Mouse (Mus musculus): ENCODE data around the gene Akt2. TPM values are rescaled to one million over a fixed set of nuclear protein-coding genes. Genes with fewer than 3 reads are reported as not detected.
"Not testable (repeated sequence)": the region's sequence is repeated elsewhere in the genome, so short reads cannot be mapped to it uniquely, and the experiment has no call there.

Gene Akt2
- polyA plus RNA-seq, 1 experiment from 2014 or later: 94.8 TPM

DNA sequence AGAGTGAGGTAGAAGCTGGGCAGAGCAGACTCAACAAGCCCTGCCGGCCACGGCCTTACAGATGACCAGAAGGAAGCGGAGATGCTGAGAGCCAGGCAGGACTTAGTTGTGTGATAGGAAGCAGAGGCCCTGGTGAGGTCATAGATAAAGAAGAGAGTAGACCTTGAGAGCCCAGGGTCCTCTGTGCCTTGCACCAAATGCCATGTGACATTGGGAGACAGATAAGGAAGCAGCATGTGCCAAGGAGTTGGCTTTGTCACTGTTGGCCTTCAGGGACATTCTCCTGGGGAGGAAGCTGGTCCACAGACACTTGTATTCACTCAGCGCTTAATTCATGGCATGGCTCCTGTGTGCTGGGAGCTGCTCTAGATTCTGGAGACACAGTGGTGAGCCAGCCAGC lies 17.9 kb downstream of the Akt2 start:
- Histone ChIP-seq H3K36me3 (peaks cover 25% of the 10 kb centered on the region), H3K27me3 (ENCODE audit: insufficient read depth, poor library complexity, severe bottlenecking) (no peaks in the 10 kb centered on the region), H3K9me3 (no peaks in the 10 kb centered on the region), H3K27ac (peak overlapping the region; percentile 62; the same call in 1 of the 2 replicates), H3K4me1 (peaks cover 63% of the 10 kb centered on the region), H3K4me3 (no peak overlapping the region)
- 31% methylated on average over 4 of the region's 4 CpGs for WGBS
- no peak for DNase-seq (ENCODE audit: low spot score)

DNA sequence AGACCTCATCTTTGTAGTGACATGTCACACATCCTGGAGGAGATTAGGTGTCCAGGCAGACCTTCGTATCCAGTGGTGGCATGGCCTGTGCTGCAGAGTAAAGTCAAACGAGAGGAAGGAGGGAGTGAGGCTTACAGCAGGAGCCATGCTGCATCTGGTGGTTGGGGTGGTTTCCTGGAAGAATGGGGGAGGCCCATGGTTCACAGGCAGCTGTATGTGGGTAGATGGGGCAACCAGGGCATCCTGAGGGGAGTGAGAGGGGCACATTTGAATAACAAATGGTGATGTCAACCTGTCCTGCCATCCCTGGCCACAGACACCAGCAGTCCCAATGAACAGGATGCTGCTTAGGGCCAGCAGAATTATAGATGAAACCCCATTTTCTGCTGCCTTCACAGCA lies 18.3 kb downstream of the Akt2 start:
- DNase-seq (ENCODE audit: low spot score): no peak
- peaks cover 59% of the 10 kb centered on the region for H3K4me1 ChIP-seq

DNA sequence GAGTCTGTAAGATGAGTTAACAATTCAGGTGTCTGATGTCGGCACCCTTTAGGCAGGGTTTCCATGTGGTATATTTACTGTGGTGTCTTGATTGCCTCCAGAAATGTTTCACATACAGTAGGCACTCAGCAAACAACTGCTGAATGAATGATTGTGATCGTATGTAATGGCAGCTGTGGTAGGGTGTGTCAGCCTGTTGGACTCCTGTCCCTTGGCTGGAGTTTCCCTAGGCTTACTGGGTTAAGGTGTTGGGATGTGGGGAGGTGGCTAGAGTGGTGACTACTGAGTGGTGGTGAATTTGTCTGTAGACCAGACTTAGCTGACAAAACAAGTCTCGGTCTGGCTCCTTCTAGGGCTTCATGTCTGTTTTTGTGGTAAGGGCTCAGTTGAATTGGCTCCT lies 19.0 kb downstream of the Akt2 start:
- peaks cover 27% of the 10 kb centered on the region for H3K36me3 ChIP-seq
- no peak for DNase-seq (ENCODE audit: low spot score)
- no peak overlapping the region for H3K4me3 ChIP-seq
- peaks cover 52% of the 10 kb centered on the region for H3K4me1 ChIP-seq
- H3K9me3 ChIP-seq: no peaks in the 10 kb centered on the region
- WGBS: 88% methylated on average over 3 of the region's 3 CpGs
- H3K27me3 ChIP-seq (ENCODE audit: insufficient read depth, poor library complexity, severe bottlenecking): no peaks in the 10 kb centered on the region
- H3K27ac ChIP-seq: no peak overlapping the region

More for the DNA sequence above, 18.3 kb downstream of the Akt2 start:
- 44% methylated on average over 2 of the region's 2 CpGs for WGBS
- Histone ChIP-seq H3K27me3 (ENCODE audit: insufficient read depth, poor library complexity, severe bottlenecking) (no peaks in the 10 kb centered on the region), H3K36me3 (peaks cover 27% of the 10 kb centered on the region), H3K27ac (peak overlapping the region; percentile 62; the same call in 1 of the 2 replicates), H3K4me3 (no peak overlapping the region), H3K9me3 (no peaks in the 10 kb centered on the region)

DNA sequence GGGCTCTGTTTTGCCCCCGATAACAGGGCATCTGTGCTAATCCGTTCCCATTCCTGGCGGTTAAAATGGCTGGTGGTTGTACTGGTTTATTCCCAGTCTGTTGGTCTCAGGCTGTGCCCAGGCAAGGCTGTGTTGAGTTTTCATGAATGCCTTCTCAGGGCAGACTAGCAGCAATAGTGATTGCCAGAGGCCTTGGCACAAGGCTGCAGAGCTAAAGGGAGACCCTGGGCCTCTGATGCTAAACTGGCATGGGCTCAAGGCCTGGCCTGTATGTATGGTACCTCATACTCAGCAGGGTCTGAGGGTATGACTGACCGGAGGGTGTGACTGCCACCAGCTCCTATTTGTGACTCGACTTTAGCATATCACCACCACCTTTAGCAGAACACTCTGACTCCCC lies 19.5 kb downstream of the Akt2 start:
- Histone ChIP-seq H3K9me3 (no peaks in the 10 kb centered on the region), H3K4me3 (no peak overlapping the region), H3K36me3 (peaks cover 30% of the 10 kb centered on the region), H3K27me3 (ENCODE audit: insufficient read depth, poor library complexity, severe bottlenecking) (no peaks in the 10 kb centered on the region), H3K27ac (no peak overlapping the region), H3K4me1 (peaks cover 47% of the 10 kb centered on the region)
- DNase-seq (ENCODE audit: low spot score): no peak
- WGBS: 93% methylated on average over 5 of the region's 5 CpGs

DNA sequence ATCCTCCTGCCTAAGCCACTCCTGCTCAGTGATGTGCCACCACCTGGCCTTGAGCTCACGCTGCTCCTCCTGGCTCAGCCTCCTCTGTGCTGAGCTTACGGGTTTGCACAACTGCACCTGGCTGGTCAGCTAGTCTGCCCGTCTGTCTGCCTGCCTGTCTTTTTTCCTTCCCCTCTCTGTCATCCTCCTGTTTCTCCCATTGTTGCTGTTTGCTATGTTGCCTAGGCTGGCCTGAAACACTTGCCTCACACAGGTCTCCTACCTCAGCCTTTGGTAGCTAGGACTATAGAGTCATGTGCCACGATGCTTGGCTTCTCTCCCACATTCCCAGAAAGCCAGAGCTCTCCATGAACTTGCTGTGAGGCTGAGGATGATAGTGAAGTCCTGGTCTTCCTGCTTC lies 21.6 kb downstream of the Akt2 start:
- no peaks in the 10 kb centered on the region for H3K27me3 ChIP-seq (ENCODE audit: insufficient read depth, poor library complexity, severe bottlenecking)
- H3K9me3 ChIP-seq: no peaks in the 10 kb centered on the region
- peaks cover 27% of the 10 kb centered on the region for H3K4me1 ChIP-seq
- 76% methylated on average over 4 of the region's 4 CpGs for WGBS
- DNase-seq (ENCODE audit: low spot score): no peak
- H3K36me3 ChIP-seq: peaks cover 50% of the 10 kb centered on the region
- no peak overlapping the region for H3K27ac ChIP-seq
- no peak overlapping the region for H3K4me3 ChIP-seq

DNA sequence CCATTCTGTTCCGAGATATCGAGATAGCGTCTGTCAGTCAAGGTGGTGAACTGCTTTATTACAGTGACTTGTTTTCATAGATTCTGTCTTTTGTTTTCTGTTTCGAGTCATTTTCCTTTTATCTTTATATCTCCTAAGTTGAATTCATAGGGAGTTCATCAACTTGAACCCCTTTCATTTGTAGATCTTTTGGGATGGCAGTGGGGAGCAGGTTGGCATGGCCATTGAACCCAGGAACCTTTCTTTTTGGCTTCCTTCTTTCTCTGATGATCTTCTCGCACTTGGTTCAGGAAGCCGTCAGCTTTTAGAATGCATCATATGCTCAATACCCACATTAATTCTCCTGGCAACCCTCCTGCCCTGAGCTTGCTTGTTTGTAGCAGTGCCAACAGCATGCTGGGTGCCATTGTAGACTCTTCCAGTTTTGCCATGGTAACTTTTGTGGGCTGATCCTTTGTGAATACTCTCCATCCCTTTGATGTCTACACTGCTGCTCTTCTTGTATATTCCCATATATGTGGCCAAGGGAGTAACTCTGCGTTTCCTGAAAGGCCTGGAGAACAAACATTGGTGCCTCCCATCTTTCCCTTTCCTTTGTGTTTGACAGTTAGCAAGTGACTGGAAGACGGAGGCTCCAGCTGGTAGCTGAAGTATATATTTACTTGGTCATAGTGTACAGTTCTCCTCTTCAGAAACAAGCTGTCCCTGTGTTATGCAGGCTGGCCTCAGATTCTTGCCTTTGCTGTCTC lies 22.6 kb downstream of the Akt2 start:
- H3K4me1 ChIP-seq: peaks cover 17% of the 10 kb centered on the region
- H3K27ac ChIP-seq: no peak overlapping the region
- 84% methylated on average over 8 of the region's 8 CpGs for WGBS
- H3K36me3 ChIP-seq: peaks cover 59% of the 10 kb centered on the region
- H3K27me3 ChIP-seq (ENCODE audit: insufficient read depth, poor library complexity, severe bottlenecking): no peaks in the 10 kb centered on the region
- no peak overlapping the region for H3K4me3 ChIP-seq
- no peak for DNase-seq (ENCODE audit: low spot score)
- no peaks in the 10 kb centered on the region for H3K9me3 ChIP-seq

DNA sequence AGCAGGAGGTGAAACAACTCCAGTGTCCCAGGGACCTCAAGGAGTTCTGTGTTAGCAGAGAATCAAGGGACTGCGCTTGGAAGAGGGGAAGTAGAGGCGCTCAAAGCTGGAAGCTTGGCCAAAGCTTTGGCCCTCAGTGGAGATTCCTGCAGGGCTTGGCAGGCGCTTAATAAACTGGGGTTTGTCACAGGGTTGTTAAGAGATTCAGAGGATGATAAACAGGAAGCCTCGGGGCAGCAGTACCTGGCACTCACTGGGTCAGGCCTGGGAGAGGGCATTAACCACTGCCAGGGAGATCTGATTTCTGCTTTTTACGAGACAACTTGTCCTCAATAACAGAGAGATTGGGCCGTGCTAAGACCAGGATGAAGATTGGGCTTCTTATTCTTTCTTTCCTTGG lies 29.7 kb downstream of the Akt2 start:
- 82% methylated on average over 6 of the region's 6 CpGs for WGBS

DNA sequence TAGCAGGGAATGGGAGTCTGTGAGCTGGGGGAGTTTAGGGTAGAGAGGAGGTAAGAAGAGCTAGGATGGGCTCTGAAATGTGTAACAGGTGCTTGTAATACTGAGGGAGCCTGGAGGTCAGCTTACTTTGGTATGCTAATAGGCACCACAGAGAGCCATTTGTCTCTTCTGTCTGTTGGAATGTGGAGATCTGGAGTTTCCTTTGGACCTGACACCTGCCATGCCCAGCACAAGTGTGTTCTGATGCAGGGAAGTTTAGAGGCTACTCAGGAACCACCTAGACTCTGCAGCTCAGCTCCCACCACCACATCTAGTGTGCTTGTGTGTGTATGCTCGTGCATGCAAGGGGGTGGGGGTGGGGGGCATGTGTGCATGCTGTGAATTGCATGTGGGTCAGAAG lies 30.9 kb downstream of the Akt2 start:
- Histone ChIP-seq H3K36me3 (peaks cover 97% of the 10 kb centered on the region), H3K4me1 (no peaks in the 10 kb centered on the region), H3K9me3 (no peaks in the 10 kb centered on the region), H3K27ac (no peak overlapping the region), H3K4me3 (no peak overlapping the region), H3K27me3 (ENCODE audit: insufficient read depth, poor library complexity, severe bottlenecking) (no peaks in the 10 kb centered on the region)
- 90% methylated on average over 1 of the region's 1 CpGs for WGBS
- no peak for DNase-seq (ENCODE audit: low spot score)

More for the DNA sequence above, 29.7 kb downstream of the Akt2 start:
- Histone ChIP-seq H3K36me3 (peaks cover 97% of the 10 kb centered on the region), H3K27me3 (ENCODE audit: insufficient read depth, poor library complexity, severe bottlenecking) (no peaks in the 10 kb centered on the region), H3K4me3 (no peak overlapping the region), H3K27ac (no peak overlapping the region), H3K4me1 (no peaks in the 10 kb centered on the region), H3K9me3 (no peaks in the 10 kb centered on the region)
- DNase-seq (ENCODE audit: low spot score): no peak

DNA sequence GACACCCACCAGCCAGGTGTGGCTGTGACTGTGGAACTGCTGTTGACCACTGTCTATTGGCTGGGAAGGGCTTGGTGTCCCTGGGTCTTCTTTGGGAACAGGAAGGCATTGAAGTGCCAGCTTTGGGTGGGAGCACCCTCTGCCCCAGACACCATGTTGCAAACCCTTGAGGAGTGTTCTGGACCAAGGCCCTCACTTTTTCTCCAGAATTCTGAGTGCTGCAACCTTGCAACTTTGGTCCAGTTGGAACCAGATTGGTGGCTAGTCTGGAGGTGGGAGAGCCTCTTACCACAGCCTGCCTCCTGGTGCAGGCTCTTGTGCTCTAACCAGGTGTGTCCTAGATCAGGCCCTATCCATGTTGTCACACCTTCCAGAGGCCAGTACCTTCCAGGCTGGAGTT lies 33.6 kb downstream of the Akt2 start:
- peaks cover 97% of the 10 kb centered on the region for H3K36me3 ChIP-seq
- no peak overlapping the region for H3K27ac ChIP-seq
- H3K9me3 ChIP-seq: no peaks in the 10 kb centered on the region
- DNase-seq (ENCODE audit: low spot score): no peak
- no peaks in the 10 kb centered on the region for H3K27me3 ChIP-seq (ENCODE audit: insufficient read depth, poor library complexity, severe bottlenecking)
- no peak overlapping the region for H3K4me3 ChIP-seq
- no peaks in the 10 kb centered on the region for H3K4me1 ChIP-seq

DNA sequence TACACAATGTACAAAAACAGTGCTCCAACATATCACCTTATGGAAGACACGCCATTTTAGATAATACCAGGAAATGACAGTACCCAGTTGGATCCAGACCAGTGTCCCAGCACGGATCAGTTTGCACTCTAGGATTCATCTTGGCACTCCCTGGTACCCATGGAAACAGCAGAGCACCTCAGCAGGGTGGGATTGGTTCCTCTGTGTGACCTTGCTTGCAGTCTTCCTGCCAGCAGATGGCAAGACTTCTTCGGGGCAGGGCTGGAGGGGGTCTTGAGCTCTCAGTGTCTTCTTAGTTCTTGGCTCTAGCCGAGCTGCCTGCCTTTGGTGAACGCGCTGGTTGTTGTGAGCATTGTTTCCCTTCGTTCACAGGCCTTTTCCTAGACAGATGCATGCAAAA lies 36.4 kb downstream of the Akt2 start:
- Histone ChIP-seq H3K36me3 (peaks cover 93% of the 10 kb centered on the region), H3K27me3 (ENCODE audit: insufficient read depth, poor library complexity, severe bottlenecking) (no peaks in the 10 kb centered on the region), H3K9me3 (no peaks in the 10 kb centered on the region), H3K4me3 (no peak overlapping the region), H3K4me1 (no peaks in the 10 kb centered on the region), H3K27ac (no peak overlapping the region)
- no peak for DNase-seq (ENCODE audit: low spot score)
- WGBS: 89% methylated on average over 7 of the region's 7 CpGs

DNA sequence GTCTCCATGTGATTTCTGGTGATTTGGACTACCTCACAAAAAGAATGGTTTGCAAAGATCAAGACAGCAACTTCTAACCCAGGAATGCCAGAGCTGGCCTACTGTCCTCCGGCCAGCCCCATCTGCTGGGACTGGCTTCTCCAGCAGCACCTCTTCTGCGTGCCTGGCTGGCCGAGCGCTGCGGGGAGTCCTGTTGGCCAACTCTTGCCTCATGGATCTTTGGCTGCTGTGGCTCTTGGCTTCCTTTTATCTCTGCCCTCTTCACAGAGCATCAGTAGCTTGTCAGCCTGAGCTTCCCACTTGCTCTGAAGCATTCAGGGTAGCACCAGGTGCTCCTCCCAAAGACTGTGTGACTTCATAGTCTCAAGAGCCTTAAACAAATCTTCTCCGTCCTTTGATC lies 36.8 kb downstream of the Akt2 start:
- Histone ChIP-seq H3K4me1 (no peaks in the 10 kb centered on the region), H3K9me3 (no peaks in the 10 kb centered on the region), H3K4me3 (no peak overlapping the region), H3K27ac (no peak overlapping the region), H3K27me3 (ENCODE audit: insufficient read depth, poor library complexity, severe bottlenecking) (no peaks in the 10 kb centered on the region), H3K36me3 (peaks cover 93% of the 10 kb centered on the region)
- 94% methylated on average over 6 of the region's 6 CpGs for WGBS
- no peak for DNase-seq (ENCODE audit: low spot score)

DNA sequence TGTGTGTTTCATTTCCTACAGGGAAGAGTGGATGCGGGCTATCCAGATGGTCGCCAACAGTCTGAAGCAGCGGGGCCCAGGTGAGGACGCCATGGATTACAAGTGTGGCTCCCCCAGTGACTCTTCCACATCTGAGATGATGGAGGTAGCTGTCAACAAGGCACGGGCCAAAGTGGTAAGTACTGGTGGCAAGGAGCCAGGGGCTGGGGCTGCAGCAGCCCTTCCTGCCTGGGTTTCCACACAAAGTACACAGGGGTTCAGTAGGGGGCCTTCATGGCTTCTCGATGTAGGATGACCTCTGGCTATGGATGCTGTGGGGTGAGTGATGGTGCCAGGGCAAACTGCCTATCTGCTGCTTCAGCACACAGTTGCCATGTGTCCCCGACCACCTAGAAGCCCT lies 37.5 kb downstream of the Akt2 start:
- H3K27me3 ChIP-seq (ENCODE audit: insufficient read depth, poor library complexity, severe bottlenecking); DNase-seq (ENCODE audit: low spot score); H3K27ac ChIP-seq; H3K4me1 ChIP-seq; H3K9me3 ChIP-seq; H3K4me3 ChIP-seq: not testable (repeated sequence)
- 92% methylated on average over 7 of the region's 7 CpGs for WGBS
- peaks cover 93% of the 10 kb centered on the region for H3K36me3 ChIP-seq

DNA sequence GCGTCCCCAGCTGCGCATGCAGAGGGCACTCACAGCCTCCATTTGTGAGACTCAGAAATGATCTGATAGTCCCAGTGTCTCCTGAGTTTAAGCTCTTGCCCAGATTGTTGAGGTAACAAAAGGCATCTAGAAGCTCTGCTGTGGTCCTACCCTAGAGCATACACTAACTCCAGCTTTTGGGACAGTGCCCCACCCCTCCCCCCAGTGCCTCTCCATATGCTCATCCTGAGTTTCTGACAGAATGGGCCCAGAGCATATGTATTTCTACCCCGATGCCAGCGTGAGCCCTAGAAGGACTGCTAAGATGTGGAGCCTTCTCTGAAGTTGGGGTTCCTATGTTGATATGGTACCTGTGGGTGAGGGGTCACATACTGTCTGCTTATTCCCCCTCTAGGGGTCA lies 40.1 kb downstream of the Akt2 start:
- no peak overlapping the region for H3K4me3 ChIP-seq
- no peaks in the 10 kb centered on the region for H3K9me3 ChIP-seq
- WGBS: 97% methylated on average over 4 of the region's 4 CpGs
- no peak for DNase-seq (ENCODE audit: low spot score)
- H3K27me3 ChIP-seq (ENCODE audit: insufficient read depth, poor library complexity, severe bottlenecking): no peaks in the 10 kb centered on the region
- H3K36me3 ChIP-seq: peaks cover 93% of the 10 kb centered on the region
- no peak overlapping the region for H3K27ac ChIP-seq
- no peaks in the 10 kb centered on the region for H3K4me1 ChIP-seq

DNA sequence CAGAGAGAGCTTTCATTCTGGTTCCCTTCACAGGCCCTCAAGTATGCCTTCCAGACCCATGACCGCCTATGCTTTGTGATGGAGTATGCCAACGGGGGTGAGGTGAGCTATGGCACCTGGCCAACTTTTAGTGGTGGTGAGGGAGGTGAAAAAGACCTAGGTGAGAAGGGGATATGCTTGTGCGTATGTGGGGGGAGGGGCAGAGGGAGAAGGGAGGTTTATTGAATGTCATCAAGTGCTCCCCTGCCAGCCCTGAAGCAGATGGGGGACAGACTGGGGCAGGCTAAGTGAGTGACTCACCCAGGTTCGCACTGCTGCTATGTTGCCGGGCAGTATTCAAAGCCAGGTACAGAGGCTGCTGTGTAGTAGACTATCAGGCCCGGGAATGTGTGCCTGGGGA lies 41.8 kb downstream of the Akt2 start:
- H3K27ac ChIP-seq: no peak overlapping the region
- 92% methylated on average over 6 of the region's 6 CpGs for WGBS
- no peak overlapping the region for H3K4me3 ChIP-seq
- no peak for DNase-seq (ENCODE audit: low spot score)
- H3K4me1 ChIP-seq: no peaks in the 10 kb centered on the region
- H3K36me3 ChIP-seq: peaks cover 93% of the 10 kb centered on the region
- no peaks in the 10 kb centered on the region for H3K27me3 ChIP-seq (ENCODE audit: insufficient read depth, poor library complexity, severe bottlenecking)
- H3K9me3 ChIP-seq: no peaks in the 10 kb centered on the region

Measured in heart, embryonic 10.5 days (tissue).